ENCODE assay signal across 25 mouse cellular contexts in the genomic region with DNA sequence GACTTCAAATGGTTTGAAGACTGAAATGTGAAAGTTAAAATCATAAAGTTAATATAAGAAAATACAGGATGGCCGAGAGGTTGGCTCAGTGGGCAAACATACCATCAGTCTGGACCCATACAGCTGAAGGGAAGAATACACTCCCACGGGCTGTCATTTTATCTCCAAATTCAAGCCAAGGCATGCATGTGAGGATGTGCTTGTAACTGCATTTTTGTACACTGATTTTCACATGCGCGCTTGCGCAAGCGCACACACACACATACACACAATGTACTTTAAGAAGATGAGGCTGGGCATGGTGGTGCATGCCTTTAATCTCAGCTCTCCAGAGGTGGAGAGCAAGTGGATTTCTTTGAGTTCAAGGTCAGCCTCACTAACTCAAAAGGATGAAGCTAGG. TPM values are rescaled to one million over a fixed set of nuclear protein-coding genes. Genes with fewer than 3 reads are reported as not detected.
DNase-seq lines count a peak whose midpoint lies in the region; ATAC-seq and TF ChIP-seq lines count a peak whose summit lies in the region.
"Had no signal": no experiment of that assay in that cellular context is flagged by ENCODE, and none has a peak within 500 bp of the region (broad histone marks: within the 10 kb centered on the region; RNA-seq: fewer than 3 reads in every experiment).

No protein-coding gene starts in this region.

- H3K4me2 ChIP-seq in kidney, postnatal 0 days (ENCODE audit: low read length): no peak overlapping the region
- no peak overlapping the region; the same call in 1 of the 2 replicates for H3K4me2 ChIP-seq in embryonic facial prominence, embryonic 15.5 days (replicated peaks)
- no peak overlapping the region for H3K4me2 ChIP-seq in stomach, embryonic 15.5 days
- H3K4me2 ChIP-seq: embryonic facial prominence, embryonic 12.5 days; forebrain, embryonic 15.5 days; heart, embryonic 15.5 days; hindbrain, embryonic 13.5 days; neural tube, embryonic 13.5 days had no signal

- H3K36me3 ChIP-seq in kidney, postnatal 0 days (ENCODE audit: insufficient read depth, low read length): peaks cover 19% of the 10 kb centered on the region
- no peaks in the 10 kb centered on the region; the same call in 1 of the 2 replicates for H3K36me3 ChIP-seq in kidney, adult 2 months (ENCODE audit: control insufficient read depth, insufficient read depth, low read length)
- peaks cover 41% of the 10 kb centered on the region for H3K36me3 ChIP-seq in C2C12 (ENCODE audit: control insufficient read depth, insufficient read depth)
- H3K36me3 ChIP-seq in embryonic facial prominence, embryonic 15.5 days: peaks cover 34% of the 10 kb centered on the region
- peaks cover 21% of the 10 kb centered on the region for H3K36me3 ChIP-seq in stomach, embryonic 15.5 days

- H3K79me2 ChIP-seq in C2C12 (ENCODE audit: control insufficient read depth, insufficient read depth): peaks cover 24% of the 10 kb centered on the region

- TF ChIP-seq CTCF in kidney, postnatal 0 days (IDR thresholded peaks at IDR 0.05; ENCODE audit: low read depth): no peak
- TF ChIP-seq CTCF in kidney, adult 2 months (conservative IDR thresholded peaks at IDR 0.05; ENCODE audit: insufficient read depth, insufficient read length, low read depth, low read length): no peak
- TF ChIP-seq CTCF in C2C12 (IDR thresholded peaks at IDR 0.05; ENCODE audit: control insufficient read depth, insufficient read depth, insufficient read length): no peak

- DNase-seq in kidney, postnatal 0 days (ENCODE audit: low spot score): no peak
- DNase-seq in kidney, adult 2 months: no peak
- DNase-seq in gastrocnemius, postnatal 4 days (ENCODE audit: low spot score in 2 of 2): no peak
- DNase-seq: adrenal gland, postnatal 10 days; B cell, adult 2 months; cerebellum, adult 18-20 months; cerebellum, postnatal 14 days; heart, adult 18-20 months; heart, postnatal 36 days; kidney, postnatal 10 days; left cerebral cortex, postnatal 4 days; retina, postnatal 1 day; right cerebral cortex, postnatal 25 days had no signal

- H3K9ac ChIP-seq in kidney, postnatal 0 days (ENCODE audit: low read depth, low read length): no peak overlapping the region
- H3K9ac ChIP-seq in embryonic facial prominence, embryonic 15.5 days: no peak overlapping the region
- no peak overlapping the region for H3K9ac ChIP-seq in stomach, embryonic 15.5 days
- H3K9ac ChIP-seq: embryonic facial prominence, embryonic 12.5 days; forebrain, embryonic 15.5 days; heart, embryonic 15.5 days; hindbrain, embryonic 13.5 days; neural tube, embryonic 13.5 days had no signal

- WGBS in kidney, postnatal 0 days: 90% methylated on average over 6 of the region's 6 CpGs
- 81% methylated on average over 6 of the region's 6 CpGs for WGBS in kidney, adult 2 months
- 73% methylated on average over 6 of the region's 6 CpGs for WGBS in embryonic facial prominence, embryonic 15.5 days
- WGBS in stomach, embryonic 15.5 days: 84% methylated on average over 6 of the region's 6 CpGs

- no peak overlapping the region for H3ac ChIP-seq in C2C12 (ENCODE audit: control insufficient read depth, insufficient read length, low read depth)

- peaks cover 10% of the 10 kb centered on the region for H3K79me3 ChIP-seq in C2C12 (ENCODE audit: low read depth)

- 0 out of 2 replicates have a peak, but pooled peaks cover 3% of the 10 kb centered on the region for H3K4me1 ChIP-seq in kidney, postnatal 0 days (replicated peaks; ENCODE audit: insufficient read depth, low read length)
- H3K4me1 ChIP-seq in kidney, adult 2 months (ENCODE audit: control insufficient read depth, insufficient read depth, low read length): no peaks in the 10 kb centered on the region; the same call in 1 of the 2 replicates
- no peaks in the 10 kb centered on the region for H3K4me1 ChIP-seq in embryonic facial prominence, embryonic 15.5 days
- no peaks in the 10 kb centered on the region for H3K4me1 ChIP-seq in stomach, embryonic 15.5 days
- H3K4me1 ChIP-seq: embryonic facial prominence, embryonic 12.5 days; forebrain, embryonic 15.5 days; heart, embryonic 15.5 days; hindbrain, embryonic 13.5 days; midbrain, embryonic 10.5 days; neural tube, embryonic 13.5 days had no signal

- no peaks in the 10 kb centered on the region for H3K27me3 ChIP-seq in kidney, postnatal 0 days (ENCODE audit: insufficient read depth, low read length)
- H3K27me3 ChIP-seq in kidney, adult 2 months (replicated peaks; ENCODE audit: control insufficient read depth, insufficient read depth, low read length): no peaks in the 10 kb centered on the region
- no peaks in the 10 kb centered on the region for H3K27me3 ChIP-seq in C2C12 (ENCODE audit: control insufficient read depth, insufficient read depth, insufficient read length)
- no peaks in the 10 kb centered on the region for H3K27me3 ChIP-seq in embryonic facial prominence, embryonic 15.5 days
- H3K27me3 ChIP-seq in stomach, embryonic 15.5 days (replicated peaks): no peaks in the 10 kb centered on the region
- H3K27me3 ChIP-seq: embryonic facial prominence, embryonic 12.5 days; forebrain, embryonic 15.5 days; heart, embryonic 15.5 days; hindbrain, embryonic 13.5 days; neural tube, embryonic 13.5 days had no signal

- ATAC-seq in kidney, postnatal 0 days (replicated peaks; ENCODE audit: low FRiP score, low read depth): no peak
- no peak for ATAC-seq in embryonic facial prominence, embryonic 15.5 days (ENCODE audit: insufficient number of reproducible peaks, low FRiP score, low TSS enrichment, low read depth)
- ATAC-seq in stomach, embryonic 15.5 days (ENCODE audit: insufficient read depth, low FRiP score, low read depth): no peak
- ATAC-seq in activated CD4-positive, CD25-positive, alpha-beta regulatory T cell, adult 4 months: no peak
- ATAC-seq: forebrain, embryonic 15.5 days; midbrain, embryonic 16.5 days had no signal

- no peaks in the 10 kb centered on the region for H3K9me3 ChIP-seq in kidney, postnatal 0 days (replicated peaks; ENCODE audit: low read length)
- H3K9me3 ChIP-seq in embryonic facial prominence, embryonic 15.5 days (replicated peaks): no peaks in the 10 kb centered on the region
- no peaks in the 10 kb centered on the region for H3K9me3 ChIP-seq in stomach, embryonic 15.5 days
- H3K9me3 ChIP-seq: embryonic facial prominence, embryonic 12.5 days; forebrain, embryonic 15.5 days; heart, embryonic 15.5 days; hindbrain, embryonic 13.5 days; midbrain, embryonic 10.5 days; neural tube, embryonic 13.5 days had no signal

- no peak for TF ChIP-seq POLR2A in kidney, adult 2 months (IDR thresholded peaks at IDR 0.05; ENCODE audit: low read depth, low read length)

- peak overlapping the region; percentile 44 for H3K27ac ChIP-seq in kidney, postnatal 0 days
- no peak overlapping the region; the same call in 1 of the 2 replicates for H3K27ac ChIP-seq in kidney, adult 2 months (ENCODE audit: insufficient read depth, low read depth, low read length)
- H3K27ac ChIP-seq in embryonic facial prominence, embryonic 15.5 days (replicated peaks): peak overlapping the region; percentile 85
- peak overlapping the region; percentile 81 for H3K27ac ChIP-seq in stomach, embryonic 15.5 days
- H3K27ac ChIP-seq: embryonic facial prominence, embryonic 12.5 days; forebrain, embryonic 15.5 days; heart, embryonic 15.5 days; hindbrain, embryonic 13.5 days; midbrain, embryonic 10.5 days; neural tube, embryonic 13.5 days had no signal

- H3K4me3 ChIP-seq in kidney, postnatal 0 days (replicated peaks; ENCODE audit: low read depth, low read length): no peak overlapping the region
- H3K4me3 ChIP-seq in kidney, adult 2 months (ENCODE audit: insufficient read depth, low read depth, low read length): no peak overlapping the region
- H3K4me3 ChIP-seq in C2C12 (ENCODE audit: insufficient read depth, poor library complexity, severe bottlenecking): no peak overlapping the region
- no peak overlapping the region for H3K4me3 ChIP-seq in embryonic facial prominence, embryonic 15.5 days (replicated peaks)
- no peak overlapping the region for H3K4me3 ChIP-seq in stomach, embryonic 15.5 days (replicated peaks)
- H3K4me3 ChIP-seq: embryonic facial prominence, embryonic 12.5 days; forebrain, embryonic 15.5 days; heart, embryonic 15.5 days; hindbrain, embryonic 13.5 days; midbrain, embryonic 10.5 days; myocyte; neural tube, embryonic 13.5 days had no signal

TF ChIP-seq in C2C12, 6 proteins besides CTCF, POLR2A, EP300 and RAD21:
- TF ChIP-seq CEBPB (IDR thresholded peaks at IDR 0.05; ENCODE audit: low read depth) (peak; percentile 17), MAX (IDR thresholded peaks at IDR 0.05) (no peak), FOSL1 (IDR thresholded peaks at IDR 0.05; ENCODE audit: insufficient read depth, low read length, poor library complexity, severe bottlenecking) (no peak), USF1 (IDR thresholded peaks at IDR 0.05; ENCODE audit: low read depth) (no peak)
TF ChIP-seq in C2C12: peak in this region for 1.

RNA-seq across cellular contexts. Expression of gene Med18, which starts 8.2 kb away (rescaled TPM):
- 20.9 and 22.1 TPM in 2 replicates for polyA plus RNA-seq in kidney, postnatal 0 days (2015; fragmentation: Nextera tagmentation; extraction: Ambion mirVana)
- 2.4 and 2.9 TPM in 2 replicates for polyA plus RNA-seq in kidney, adult 2 months (2012; rRNA removed)
- polyA plus RNA-seq in C2C12 (2012; fragmentation: generic; extraction: Trizol): 13.4 TPM
- 22.2 and 22.7 TPM in 2 replicates for polyA plus RNA-seq in embryonic facial prominence, embryonic 15.5 days (2015; fragmentation: Nextera tagmentation; extraction: Ambion mirVana)
- polyA plus RNA-seq in stomach, embryonic 15.5 days (2015; fragmentation: Nextera tagmentation; extraction: Ambion mirVana): 22.0 and 23.4 TPM in 2 replicates
- total RNA-seq in gastrocnemius, postnatal 4 days (2021): 1 to 10 TPM; 6.9 to 7.0 TPM
- 10 to 100 TPM; 27.4 to 30.8 TPM for polyA plus RNA-seq in activated CD4-positive, CD25-positive, alpha-beta regulatory T cell, adult 4 months (2017; shearing (Covaris generic))

RNA-seq across cellular contexts. Expression of gene Phactr4, which starts 33.3 kb away (rescaled TPM):
- 24.3 and 25.2 TPM in 2 replicates for polyA plus RNA-seq in kidney, postnatal 0 days (2015; fragmentation: Nextera tagmentation; extraction: Ambion mirVana)
- polyA plus RNA-seq in kidney, adult 2 months (2012; rRNA removed): 19.5 and 25.2 TPM in 2 replicates
- polyA plus RNA-seq in C2C12 (2012; fragmentation: generic; extraction: Trizol): 21.8 TPM
- 21.6 and 21.8 TPM in 2 replicates for polyA plus RNA-seq in embryonic facial prominence, embryonic 15.5 days (2015; fragmentation: Nextera tagmentation; extraction: Ambion mirVana)
- polyA plus RNA-seq in stomach, embryonic 15.5 days (2015; fragmentation: Nextera tagmentation; extraction: Ambion mirVana): 21.1 and 22.6 TPM in 2 replicates
- 10 to 100 TPM; 25.3 to 25.9 TPM for total RNA-seq in gastrocnemius, postnatal 4 days (2021)
- polyA plus RNA-seq in activated CD4-positive, CD25-positive, alpha-beta regulatory T cell, adult 4 months (2017; shearing (Covaris generic)): 1 to 10 TPM; 3.8 to 4.7 TPM

RNA-seq across cellular contexts. Expression of gene Sesn2, which starts 54.7 kb away (rescaled TPM):
- polyA plus RNA-seq in kidney, postnatal 0 days (2015; fragmentation: Nextera tagmentation; extraction: Ambion mirVana): 18.1 and 20.1 TPM in 2 replicates
- polyA plus RNA-seq in kidney, adult 2 months (2012; rRNA removed): 26.7 and 29.4 TPM in 2 replicates
- polyA plus RNA-seq in C2C12 (2012; fragmentation: generic; extraction: Trizol): 21.5 TPM
- 11.4 and 12.0 TPM in 2 replicates for polyA plus RNA-seq in embryonic facial prominence, embryonic 15.5 days (2015; fragmentation: Nextera tagmentation; extraction: Ambion mirVana)
- polyA plus RNA-seq in stomach, embryonic 15.5 days (2015; fragmentation: Nextera tagmentation; extraction: Ambion mirVana): 14.2 TPM in 2 replicates
- total RNA-seq in gastrocnemius, postnatal 4 days (2021): 1 to 10 TPM; 2.0 to 2.8 TPM
- 1 to 10 TPM; 1.7 to 5.4 TPM for polyA plus RNA-seq in activated CD4-positive, CD25-positive, alpha-beta regulatory T cell, adult 4 months (2017; shearing (Covaris generic))
